In the genomic region with DNA sequence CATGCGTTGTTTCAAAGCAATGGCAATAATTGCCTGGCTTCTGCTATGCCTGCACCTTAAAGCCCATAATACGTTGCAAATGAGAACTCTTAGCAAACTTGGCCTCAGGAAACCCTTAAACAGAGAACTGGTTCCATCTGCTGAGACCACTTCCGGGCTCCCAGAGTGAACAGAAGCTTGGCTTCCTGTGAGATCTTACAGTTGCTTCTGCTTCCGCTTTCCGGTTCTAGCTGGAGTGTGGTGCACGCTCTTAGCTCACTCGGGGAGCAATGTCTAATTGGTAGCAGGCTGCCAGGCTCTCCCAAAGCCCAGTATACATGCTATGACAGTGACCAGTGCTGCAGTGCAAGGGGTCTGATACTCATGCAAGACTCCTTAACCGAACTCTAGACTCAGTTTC, we compare ENCODE assay signal across 8 mouse cellular contexts.
DNase-seq lines count a peak whose midpoint lies in the region; ATAC-seq and TF ChIP-seq lines count a peak whose summit lies in the region.

No protein-coding gene starts in this region.

- no peaks in the 10 kb centered on the region for H3K27me3 ChIP-seq in lung, postnatal 0 days (replicated peaks; ENCODE audit: insufficient read depth, low read length)

- peak; percentile 32 for DNase-seq in lung, postnatal 0 days (ENCODE audit: low spot score)
- DNase-seq in lung, adult 2 months = no peak
- DNase-seq in thymus, postnatal 36 days = peak; percentile 57 to 69
- no peak for DNase-seq in cerebellum, adult 8-10 months
- DNase-seq in ovary, postnatal 10 days (ENCODE audit: low spot score) = no peak
- DNase-seq in left cerebral cortex, adult 18-20 months (ENCODE audit: low spot score in 2 of 2) = no peak

- WGBS in lung, postnatal 0 days = 70% methylated on average over 8 of the region's 8 CpGs
- 52% methylated on average over 8 of the region's 8 CpGs for WGBS in lung, adult 2 months

- H3K4me1 ChIP-seq in lung, postnatal 0 days (ENCODE audit: insufficient read depth, low read depth, low read length) = no peaks in the 10 kb centered on the region
- no peaks in the 10 kb centered on the region; the same call in 1 of the 2 replicates for H3K4me1 ChIP-seq in lung, adult 2 months (ENCODE audit: control insufficient read depth, insufficient read depth, low read length)

- no peak overlapping the region for H3K27ac ChIP-seq in lung, postnatal 0 days (ENCODE audit: low read length)

- H3K36me3 ChIP-seq in lung, postnatal 0 days (ENCODE audit: insufficient read depth, low read length) = no peaks in the 10 kb centered on the region

- no peak overlapping the region for H3K4me2 ChIP-seq in lung, postnatal 0 days (replicated peaks; ENCODE audit: low read depth, low read length)

- H3K9me3 ChIP-seq in lung, postnatal 0 days (ENCODE audit: low read length) = no peaks in the 10 kb centered on the region

- TF ChIP-seq EP300 in lung, postnatal 0 days (IDR thresholded peaks at IDR 0.05) = no peak

- H3K9ac ChIP-seq in lung, postnatal 0 days (replicated peaks; ENCODE audit: low read depth) = no peak overlapping the region

- no peak for TF ChIP-seq CTCF in lung, postnatal 0 days (IDR thresholded peaks at IDR 0.05)
- no peak for TF ChIP-seq CTCF in lung, adult 2 months (IDR thresholded peaks at IDR 0.05; ENCODE audit: insufficient read depth, low read length)

- no peak for TF ChIP-seq POLR2A in lung, adult 2 months (IDR thresholded peaks at IDR 0.05; ENCODE audit: borderline replicate concordance, extremely low read depth, low read depth, low read length)

- H3K4me3 ChIP-seq in lung, postnatal 0 days (ENCODE audit: low read depth, low read length) = no peak overlapping the region
- H3K4me3 ChIP-seq in lung, adult 2 months (replicated peaks; ENCODE audit: extremely low read depth, low read depth, low read length) = no peak overlapping the region

- ATAC-seq in lung, postnatal 0 days = peak; percentile 17; the same call in 1 of the 2 replicates
- ATAC-seq in hematopoietic stem cell, adult 5-6 weeks (replicated peaks in 1 of 2; ENCODE audit: insufficient read depth in 1 of 2, low FRiP score in 2 of 2, low TSS enrichment in 1 of 2, low read depth in 1 of 2, poor library complexity in 2 of 2, severe bottlenecking in 2 of 2) = peak; percentile 95 to 97
- peak; percentile 39; the same call in 1 of the 2 replicates for ATAC-seq in megakaryocyte-erythroid progenitor cell, adult 5-6 weeks (replicated peaks; ENCODE audit: low FRiP score, low TSS enrichment, poor library complexity, severe bottlenecking)

Comparison
In these comparisons a context has a peak if more than half of its experiments do, and no peak if none do; other contexts are left out.
1. DNase-seq: peak in lung, postnatal 0 days (single experiment) and thymus, postnatal 36 days (2 of 2); none in lung, adult 2 months (single experiment), cerebellum, adult 8-10 months (single experiment), ovary, postnatal 10 days (single experiment) and left cerebral cortex, adult 18-20 months (0 of 2).
2. ATAC-seq: peak in every context shown above with its lines; median percentile 96 in hematopoietic stem cell, adult 5-6 weeks; 39 in megakaryocyte-erythroid progenitor cell, adult 5-6 weeks; 17 in lung, postnatal 0 days.